Mouse (Mus musculus) urinary bladder, postnatal 10 days (tissue): ENCODE results near the gene Wdr24.

ENCODE experiments used
- DNase-seq: peaks from one replicate; pipeline ENCODE4 v3.0.0; 2022; ENCODE audit warnings: low spot score

Gene Wdr24

DNA sequence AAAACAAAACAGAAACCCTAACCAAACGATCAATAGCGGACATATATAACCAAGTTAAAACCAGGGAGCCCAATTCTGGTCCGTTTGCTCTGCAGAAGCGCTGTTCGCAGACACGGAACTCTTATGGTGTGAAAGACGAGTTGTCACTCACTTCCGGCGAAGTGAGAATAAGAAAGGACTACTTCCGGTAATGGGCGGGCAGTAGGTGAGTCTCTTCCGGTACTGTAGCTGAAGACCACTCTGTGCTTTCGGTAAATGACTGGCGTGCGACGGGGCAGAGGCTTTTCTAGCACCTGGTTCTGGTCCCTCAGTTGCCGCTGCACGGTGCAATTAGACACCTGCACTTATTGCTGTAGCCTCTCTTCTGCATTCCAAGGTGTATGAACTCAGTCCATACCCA, at the start of gene Wdr24:
Gene Wdr24, plus strand, starts transcription at position 176 of the 400 bp plus-strand sequence.
- DNase-seq: no peak

DNA sequence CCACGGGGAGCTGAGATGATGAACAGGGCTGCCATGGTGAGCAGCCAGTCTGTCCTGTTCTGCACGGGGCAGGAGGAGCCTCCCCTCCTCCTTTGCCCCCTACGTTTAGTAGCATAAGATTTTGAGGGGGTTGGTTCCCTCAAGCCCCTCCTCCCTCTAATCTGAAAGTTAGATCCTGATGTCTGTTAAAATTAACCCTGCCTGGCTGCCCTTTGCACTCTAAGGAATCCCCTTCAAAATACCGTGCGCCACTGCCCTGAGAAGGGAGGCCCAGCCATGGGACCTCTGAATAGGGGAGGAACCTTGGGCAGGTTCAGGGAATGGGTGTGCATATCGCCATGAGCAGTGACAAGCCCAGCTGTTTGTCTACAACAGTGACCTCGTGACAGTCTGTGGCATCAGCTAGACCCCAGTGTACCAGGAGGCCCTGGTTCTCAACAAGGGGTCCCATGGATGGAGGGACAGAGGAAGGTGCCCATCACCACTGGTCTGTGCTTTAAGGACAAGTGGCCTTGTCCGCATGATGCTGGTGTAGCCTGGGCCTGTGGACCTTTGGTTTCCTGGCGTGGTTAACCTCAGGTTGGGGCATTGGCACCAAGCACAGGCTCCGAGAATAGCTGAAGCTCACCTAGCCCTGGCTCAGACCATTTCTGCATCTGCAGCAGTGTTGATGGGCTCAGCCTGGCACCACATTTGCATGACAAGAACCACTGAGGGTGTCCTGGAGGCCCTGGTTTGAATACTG, 47.9 kb upstream of the Wdr24 start:
- DNase-seq: no peak

DNA sequence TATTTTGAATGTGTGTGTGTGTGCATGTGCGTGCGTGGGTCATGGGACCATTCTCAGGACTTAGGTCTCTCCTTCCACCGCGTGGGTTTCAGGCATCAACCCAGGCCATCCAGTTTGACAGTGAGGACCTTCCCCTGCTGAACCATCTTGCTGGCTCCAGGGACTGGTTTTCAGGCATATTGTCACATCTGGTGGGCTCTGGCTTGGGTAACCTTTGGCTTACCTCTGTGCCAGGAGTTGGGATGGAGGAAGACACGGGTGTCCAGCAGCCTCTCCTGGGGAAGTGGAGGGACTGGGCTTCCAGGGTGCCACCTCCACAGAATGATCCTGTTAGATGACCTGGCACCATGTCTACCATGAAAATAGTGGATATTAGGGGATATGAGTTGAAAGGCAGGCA, 45.5 kb upstream of the Wdr24 start:
- no peak for DNase-seq

DNA sequence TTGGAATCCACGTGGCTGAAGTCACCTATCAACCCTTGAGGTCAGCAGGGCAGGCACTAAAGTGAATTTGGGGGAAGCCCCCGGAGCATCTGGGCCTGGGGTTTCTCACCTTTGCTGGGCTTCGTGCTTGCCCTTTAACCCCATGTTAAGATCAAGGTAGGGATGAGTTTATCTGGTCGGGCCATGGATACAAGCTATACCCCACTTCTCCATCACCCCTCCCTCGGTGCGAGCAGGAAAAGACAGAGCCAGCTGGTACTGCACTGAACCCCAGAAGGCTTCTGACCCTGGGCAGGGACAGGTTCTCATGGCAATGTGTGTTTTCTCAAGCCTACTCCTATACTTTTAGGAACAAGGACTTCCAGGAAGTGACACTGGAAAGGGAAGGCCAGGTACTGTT, 42.1 kb upstream of the Wdr24 start:
- no peak for DNase-seq

DNA sequence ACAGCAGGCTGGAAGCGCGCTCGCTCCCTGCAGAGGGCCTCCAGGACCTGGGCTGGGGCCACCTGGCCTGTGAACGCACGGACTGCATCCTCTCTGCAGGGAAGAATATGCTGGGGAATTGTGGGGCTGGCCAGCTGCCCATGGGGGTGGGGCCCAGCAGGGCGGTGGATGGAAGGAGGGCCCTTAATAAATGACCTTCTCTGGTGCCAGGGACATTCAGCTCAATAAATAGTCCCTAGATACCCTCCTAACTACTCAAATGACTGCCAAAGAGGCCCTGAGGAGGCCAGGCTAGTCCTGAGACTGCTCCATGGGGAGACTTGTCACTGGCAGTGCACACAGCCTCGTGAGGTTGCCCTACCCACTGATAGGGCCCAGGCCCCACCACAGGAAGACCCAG, 40.3 kb upstream of the Wdr24 start:
- no peak for DNase-seq

DNA sequence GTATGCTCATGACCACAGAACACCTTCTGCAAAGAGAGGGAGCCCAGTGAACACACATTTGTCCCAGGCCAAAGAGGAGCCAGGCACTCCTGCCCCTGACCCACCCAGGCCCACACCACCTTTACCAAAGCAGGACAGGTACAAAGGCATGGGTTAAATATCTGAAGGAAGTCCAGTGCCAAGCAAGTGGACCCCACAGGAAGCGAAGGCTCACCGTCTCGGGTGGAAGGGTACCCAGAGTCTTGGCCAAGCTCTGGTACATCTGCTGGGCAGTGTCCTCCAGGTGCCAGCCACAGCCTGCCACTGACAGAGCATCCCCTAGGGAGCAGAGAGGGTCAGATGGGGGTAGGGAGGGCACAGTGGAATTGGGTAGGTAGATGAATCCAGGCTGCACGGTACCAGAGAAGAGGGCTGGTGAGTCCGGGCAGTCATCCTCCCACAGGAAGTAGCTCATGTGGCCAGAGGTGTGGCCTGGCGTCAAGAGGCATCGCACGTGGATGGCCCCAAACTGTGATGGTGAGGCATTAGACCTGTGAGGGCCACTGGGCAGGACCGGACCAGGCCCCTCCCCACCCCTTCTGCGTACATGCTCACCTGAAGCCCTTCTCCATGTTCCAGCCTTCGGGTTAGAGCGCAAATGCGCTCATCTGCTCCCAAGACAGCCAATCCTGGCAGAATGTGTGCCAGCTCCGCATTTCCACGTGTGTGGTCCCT, 39.4 kb upstream of the Wdr24 start:
- no peak for DNase-seq

DNA sequence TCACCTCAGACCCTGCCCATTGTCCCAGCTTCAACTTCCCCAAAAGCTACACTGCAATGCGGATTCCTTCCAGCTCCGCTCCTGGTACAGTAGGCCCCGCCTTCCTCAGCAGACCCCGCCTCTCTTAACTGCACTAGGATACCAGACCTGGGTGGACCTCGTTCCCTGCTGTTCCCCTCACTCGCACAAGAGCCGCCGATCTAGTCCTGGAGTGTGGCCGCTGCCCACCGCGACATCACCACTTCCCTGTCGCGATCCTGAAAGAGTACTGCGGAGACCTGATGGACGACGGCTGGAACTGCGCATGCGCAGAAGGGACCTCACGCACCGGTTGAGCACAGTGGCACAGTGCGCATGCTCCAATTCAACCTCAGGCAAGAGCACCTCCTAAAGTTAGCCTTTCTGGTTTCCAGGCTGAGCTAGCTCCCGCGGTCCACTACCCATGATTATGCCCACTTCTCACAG, 38.1 kb upstream of the Wdr24 start, which contains the start of gene Haghl:
Gene Haghl, minus strand, starts transcription at position 393 of the 465 bp plus-strand sequence.
- peak; percentile 80 for DNase-seq

DNA sequence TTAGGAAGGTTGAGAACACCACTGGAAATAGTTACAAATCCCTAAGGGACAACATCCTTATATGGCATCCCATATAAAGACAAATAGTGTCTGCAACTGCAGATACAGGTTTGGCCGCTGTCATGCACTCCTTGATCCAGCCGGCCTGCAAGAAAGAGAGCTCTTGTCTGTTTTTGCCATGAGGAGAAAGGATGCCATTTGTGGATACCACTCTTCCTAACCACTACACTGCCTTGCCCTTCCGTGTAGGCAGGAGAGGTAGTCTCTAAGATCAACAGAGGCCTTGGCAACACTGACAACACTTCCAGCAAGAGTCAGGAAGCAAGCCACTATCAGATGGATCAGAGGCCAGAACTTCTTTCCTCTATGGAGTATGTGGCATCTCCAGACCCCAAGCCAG, 37.1 kb upstream of the Wdr24 start, which contains the start of gene Ccdc78:
Gene Ccdc78, plus strand, starts transcription at position 301 of the 400 bp plus-strand sequence.
- DNase-seq: no peak

DNA sequence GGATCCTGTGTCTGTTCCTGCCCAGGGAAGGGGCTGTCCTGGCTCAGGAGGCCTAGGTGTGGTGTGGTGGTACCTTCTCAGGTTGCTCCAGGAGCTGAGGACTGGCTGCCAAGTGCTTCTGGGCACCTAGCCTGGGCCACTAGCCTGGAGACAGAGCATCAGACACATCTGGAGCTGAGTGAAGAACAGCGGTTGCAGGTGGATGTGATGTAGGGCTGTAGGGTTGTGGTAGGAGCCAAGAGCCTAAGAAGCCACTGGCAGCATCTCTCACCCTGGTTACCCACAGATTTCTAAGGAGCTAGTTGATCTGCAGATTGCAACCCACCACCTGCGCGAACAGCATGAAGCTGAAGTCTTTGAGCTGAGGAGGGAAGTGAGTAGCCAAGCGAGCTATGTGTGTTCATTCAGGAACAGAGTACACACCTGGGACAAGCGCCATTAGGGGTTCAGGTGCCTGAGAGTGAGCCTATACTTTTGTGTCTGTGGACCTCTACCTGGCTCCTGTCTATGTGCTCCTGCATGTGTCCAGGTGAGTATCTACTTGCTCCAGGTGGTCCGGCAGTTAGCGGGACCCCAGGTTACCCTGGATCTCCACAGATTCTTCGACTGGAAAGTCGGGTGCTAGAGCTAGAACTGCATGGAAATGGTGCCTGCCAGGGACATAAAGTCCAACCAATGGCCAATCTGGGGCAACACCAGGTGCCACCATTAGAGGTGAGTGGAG, 36.5 kb upstream of the Wdr24 start:
- DNase-seq: no peak

DNA sequence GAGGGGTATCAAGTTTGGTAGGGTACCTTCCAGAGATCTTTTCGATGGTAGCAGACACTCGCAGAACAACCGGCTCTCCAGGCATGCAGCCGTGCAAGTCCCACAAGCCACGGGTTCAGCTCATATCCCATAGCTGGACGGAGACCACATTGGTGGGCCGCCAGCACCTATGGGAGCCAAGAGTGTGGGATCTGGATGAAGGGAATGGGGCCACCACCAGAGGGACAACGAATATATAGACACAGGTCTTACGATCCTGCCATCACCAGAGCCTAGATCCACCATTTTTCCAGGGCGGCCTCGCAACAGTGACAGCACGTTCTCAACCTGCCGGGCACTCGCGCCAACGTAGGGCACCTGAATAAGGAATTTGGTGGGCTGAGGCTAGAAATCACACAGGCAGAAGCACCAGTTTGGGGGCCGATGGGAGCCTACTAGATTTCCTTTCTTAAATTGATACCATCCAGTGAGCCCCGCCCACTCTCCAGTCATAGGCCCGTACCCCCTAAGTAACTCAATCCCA, 32.0 kb upstream of the Wdr24 start:
- no peak for DNase-seq

DNA sequence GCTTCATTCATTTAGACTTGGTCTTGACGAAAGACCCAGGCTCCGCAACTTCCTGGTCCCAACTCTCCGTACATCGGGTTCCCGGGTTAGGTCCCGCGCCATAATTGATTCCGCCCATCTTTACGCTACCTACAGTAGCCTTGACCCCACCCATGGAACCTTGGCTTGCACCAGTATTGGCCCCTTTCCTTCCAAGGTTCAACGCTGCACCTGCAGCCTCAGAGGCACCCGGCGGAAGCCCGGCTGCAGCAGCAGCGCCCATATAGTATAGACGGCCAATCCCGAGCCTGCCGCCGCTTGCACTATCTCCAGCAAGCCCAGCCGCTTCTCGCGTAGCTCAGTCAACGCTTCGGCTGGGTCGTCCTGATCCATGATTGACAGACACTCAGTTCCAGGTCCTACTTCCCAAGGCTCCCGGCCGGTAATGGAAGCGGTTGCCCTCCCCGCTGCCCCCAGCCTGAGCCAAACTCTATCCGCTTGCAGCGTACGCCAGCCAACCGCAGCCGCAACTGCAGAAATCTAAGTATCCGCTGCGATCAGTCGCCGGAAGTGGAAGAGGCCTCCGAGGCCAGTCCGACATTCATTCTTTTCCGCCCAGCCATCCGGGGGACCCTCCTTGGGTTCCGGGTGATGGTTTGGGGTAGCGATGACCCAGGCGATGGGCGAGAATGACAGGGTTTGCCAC, 31.4 kb upstream of the Wdr24 start:
- no peak for DNase-seq

DNA sequence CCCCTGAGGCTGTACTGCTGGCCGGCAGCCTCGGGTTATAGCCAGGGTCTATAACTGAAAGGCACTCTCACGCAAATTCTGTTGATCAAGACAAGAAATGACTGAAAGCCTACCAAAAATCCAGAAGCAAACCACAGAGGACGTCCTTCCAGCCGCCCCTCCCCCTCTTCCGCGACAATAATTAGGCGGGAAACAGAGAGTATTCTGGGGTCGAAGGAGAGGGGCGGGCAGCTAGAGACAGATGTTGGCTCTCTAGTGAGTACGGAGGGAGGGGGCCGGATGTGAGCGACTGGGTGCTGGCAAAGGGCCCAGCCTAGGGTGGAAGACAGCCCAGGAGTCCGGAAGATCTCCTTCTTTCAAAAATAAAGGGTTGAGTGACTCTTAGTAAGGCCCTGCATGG, 30.8 kb upstream of the Wdr24 start, which contains the start of gene Fam173a:
Gene Fam173a, minus strand, starts transcription at position 287 of the 400 bp plus-strand sequence.
- DNase-seq: no peak

DNA sequence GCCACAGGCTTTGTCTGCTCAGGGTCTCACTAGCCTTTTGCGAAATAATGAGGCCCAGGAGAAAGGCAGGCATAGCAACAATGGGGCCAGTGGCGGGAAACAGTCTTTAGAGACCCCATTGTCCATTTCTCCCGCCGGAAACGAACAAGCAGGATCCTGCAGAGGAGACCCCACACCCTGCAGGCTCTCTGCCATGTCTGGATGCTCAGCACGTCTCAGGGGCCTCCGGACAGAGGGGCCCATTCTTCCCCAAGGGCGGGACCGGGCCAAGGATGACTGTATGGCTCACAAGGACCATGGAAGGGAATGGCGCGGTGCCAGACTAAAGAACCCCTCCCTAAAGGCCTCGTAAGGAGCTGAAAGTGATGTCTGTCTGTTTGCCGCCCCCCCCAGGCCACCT, 29.2 kb upstream of the Wdr24 start:
- DNase-seq: no peak

DNA sequence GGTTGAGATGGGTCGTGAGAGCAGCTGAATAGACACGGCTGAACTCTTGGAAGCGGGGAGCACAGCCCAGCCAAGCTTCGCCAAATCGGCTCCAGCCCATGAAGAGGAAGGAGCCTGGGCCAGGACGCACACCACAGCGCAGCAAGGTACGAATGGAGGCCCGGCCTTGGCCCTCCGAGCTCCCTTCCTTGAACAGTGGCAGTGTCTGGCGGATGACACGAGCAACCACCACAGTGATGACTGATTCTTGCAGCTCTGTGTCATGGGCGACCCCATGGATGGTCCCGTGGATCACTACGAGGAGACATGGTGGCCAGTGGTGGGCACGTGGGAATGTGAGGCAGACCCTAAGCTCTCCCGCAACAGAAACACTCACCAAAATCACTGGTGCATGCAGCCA, 28.4 kb upstream of the Wdr24 start:
- DNase-seq: no peak

DNA sequence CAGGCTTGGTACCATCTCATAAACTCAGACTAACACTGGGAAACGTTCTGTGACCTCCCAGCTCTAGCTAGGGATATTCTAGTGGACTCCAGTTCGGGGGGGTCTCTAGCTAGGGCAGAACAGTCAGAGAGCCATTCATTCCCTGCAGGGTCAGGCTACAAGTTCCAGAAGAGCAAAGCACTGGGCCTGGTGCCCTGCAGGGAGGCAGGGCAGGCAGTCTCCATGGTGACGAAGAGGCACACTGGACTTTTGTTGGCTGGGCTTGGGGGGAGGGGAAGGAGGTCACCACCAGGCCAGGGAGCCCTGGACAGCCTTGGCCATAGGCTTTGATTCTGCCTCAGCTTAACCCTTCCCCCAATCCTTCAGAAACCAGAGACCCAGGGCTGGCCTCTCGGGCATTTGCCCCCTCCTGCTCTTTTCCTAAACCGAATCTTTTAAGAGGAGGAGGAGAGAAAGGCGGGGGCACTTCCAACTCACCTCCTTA, 27.8 kb upstream of the Wdr24 start, which contains the start of gene AC134908.4:
Gene AC134908.4, minus strand, starts transcription at position 51 of the 484 bp plus-strand sequence.
- DNase-seq: no peak

DNA sequence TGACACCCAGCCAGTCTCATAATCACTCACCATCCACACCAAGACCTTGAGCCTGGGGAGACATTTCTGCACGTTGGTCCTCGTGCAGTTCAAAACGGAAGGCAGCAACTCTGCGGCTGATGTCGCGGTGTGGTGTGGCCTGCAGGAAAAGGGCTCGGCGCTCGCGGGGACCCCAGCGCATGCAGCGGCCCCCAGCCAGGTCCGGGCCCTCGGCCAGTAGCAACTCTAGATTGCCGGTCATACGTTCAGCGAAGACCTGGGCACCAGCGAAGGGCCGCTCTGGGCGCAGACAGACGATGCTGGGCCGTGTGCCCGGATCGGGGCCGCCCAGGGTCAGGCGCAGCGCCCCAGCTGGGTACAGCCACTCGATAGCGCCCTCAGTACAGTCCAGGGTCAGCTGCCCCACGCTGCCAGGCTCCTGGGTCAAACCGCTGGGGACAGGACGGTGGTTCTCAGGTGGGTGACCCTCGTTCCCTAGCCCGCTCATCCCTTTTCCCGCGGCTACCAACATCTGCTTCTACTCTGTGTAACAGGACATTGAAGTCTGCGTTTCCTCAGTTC, 27.1 kb upstream of the Wdr24 start:
- no peak for DNase-seq

DNA sequence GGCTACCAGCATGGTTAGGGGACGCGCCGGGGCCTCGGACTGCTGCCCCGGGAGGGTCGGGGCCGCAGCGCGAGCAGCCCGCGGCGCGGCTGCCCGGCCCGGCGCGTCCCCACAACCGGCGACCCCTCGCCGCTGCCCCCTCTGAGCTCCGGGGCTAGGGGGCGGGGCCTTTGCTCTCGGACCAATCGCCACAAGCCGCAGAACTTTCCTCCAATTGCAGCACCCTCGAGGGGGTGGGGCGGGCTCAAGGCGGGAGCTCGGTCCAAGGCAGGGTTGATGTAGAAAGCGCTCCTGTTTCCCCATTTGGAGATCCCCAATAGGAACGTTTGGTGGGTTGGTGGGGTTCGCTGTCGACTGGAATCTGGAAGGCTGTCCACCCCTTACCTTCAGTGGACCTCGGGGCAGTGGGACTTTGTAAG, 26.5 kb upstream of the Wdr24 start, which contains the start of gene Metrn:
Gene Metrn, minus strand, starts transcription at position 186 of the 419 bp plus-strand sequence.
- DNase-seq: no peak

DNA sequence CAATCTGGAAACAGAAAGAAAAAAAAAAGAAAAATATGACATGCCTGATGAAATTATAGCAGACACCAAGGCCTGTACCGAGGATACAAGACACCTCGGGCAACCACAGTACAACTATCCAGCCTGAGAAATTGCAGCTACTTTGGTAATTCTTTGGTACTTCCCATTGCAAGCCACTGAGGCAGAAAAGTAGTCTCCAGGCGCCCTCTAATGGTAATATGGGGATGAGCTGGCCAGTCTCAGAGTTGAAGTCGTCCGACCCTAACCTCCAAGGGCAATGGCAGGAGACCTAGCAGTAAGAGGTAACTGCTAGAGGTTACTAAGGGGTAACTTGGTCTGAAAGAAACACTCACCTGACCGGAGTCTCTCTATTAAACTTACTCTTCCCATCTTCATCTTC, 22.4 kb upstream of the Wdr24 start:
- no peak for DNase-seq

DNA sequence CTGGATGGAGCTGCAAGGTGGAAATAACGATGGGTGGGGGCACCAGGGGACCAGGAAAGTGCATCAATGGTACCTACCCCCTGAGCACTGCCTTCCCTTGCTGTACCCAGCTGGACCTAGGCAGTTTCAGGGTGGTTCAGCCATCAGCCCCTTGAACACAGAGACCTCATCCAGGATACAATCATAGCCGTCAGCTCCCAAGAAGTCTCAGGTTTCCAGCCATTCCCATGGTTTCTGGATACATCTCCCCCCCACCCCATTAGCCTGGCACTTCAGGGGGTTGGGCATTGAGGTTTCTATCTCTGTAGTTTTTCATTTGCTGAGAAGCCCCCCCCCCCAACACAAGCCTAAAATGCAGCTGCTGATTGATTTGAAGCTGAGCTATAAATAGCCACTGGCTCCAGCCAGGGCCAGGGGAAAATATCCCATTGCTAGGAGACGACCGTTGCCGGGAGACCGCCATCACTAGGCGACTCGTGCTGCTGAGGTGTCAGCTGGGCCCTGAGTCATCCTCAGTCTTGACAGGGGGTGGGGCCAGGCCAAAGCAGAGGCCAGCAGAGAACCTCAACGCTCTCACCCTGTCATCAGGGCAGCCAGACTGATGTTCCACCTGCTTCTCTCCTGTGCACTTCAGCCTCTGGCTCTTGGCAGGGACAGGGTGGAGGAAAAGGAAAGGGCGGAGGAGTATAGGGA, 20.5 kb upstream of the Wdr24 start:
- DNase-seq: no peak

DNA sequence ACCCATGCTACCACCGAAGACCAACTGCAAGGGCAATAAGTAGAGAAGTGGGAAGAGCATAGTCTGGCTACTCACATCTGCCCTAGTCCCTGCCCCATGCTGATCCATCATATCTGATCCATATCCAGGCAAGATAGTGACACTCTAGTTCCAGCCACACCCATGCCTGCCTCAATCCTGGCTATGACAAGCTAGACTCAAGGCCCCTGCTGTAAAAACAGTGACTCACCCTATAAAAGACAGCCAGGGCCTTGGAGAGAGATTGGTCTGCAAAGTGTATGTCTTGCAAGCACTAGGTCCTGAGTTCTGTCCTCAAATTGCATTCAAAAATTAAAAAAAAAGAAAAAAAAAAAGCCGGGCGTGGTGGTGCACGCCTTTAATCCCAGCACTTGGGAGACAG, 16.9 kb upstream of the Wdr24 start:
- no peak for DNase-seq
